Mouse (Mus musculus) mouse trophoblast stem cell (cell line): Measurements from ENCODE around the gene St3gal4.
"Not testable (repeated sequence)": the region's sequence is repeated elsewhere in the genome, so short reads cannot be mapped to it uniquely, and the experiment has no call there.

Experiments used
- in situ Hi-C, 2 experiments: fragments of 300-500 bp; cut with MseI, MboI; formaldehyde crosslinking; loops; 2 replicates in 1 of 2; 3 replicates in 1 of 2; pipeline ENCODE4 v1.15.1; 2025

St3gal4 gene

DNA sequence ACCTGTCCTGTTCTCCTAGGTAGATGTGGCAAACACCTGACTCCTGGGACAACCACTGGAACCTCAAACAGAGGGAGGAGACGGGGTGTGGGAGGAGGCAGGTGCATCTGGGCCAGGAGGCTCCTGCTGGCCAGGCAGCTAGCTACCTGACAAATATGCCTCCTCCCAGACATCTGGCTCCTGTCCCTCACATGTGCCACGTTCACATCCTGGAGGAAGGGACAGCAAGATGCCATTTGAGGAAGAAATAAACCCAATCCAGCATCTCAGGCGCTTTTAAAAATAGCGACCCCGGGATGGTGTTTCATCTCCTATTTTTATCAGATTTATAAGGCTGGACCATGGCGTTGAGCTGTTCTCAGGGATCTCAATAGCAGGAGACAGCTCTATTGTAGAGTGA lies at the start of gene St3gal4:
Gene St3gal4 (minus strand): TSS at position 101 of the 400 bp plus-strand sequence.
- in situ Hi-C loops = loop anchor here in 1 of 2 experiments (10.0 kb wide), 1 partner anchor 74 kb away; no protein-coding TSS in a partner anchor

GRCm38 (mm10) chr9:35166798-35167635 lies 47.9 kb upstream of the St3gal4 start:
- in situ Hi-C loops = loop anchor here (25.0 kb wide), 3 partner anchors 305 to 655 kb away; no protein-coding TSS in a partner anchor

DNA sequence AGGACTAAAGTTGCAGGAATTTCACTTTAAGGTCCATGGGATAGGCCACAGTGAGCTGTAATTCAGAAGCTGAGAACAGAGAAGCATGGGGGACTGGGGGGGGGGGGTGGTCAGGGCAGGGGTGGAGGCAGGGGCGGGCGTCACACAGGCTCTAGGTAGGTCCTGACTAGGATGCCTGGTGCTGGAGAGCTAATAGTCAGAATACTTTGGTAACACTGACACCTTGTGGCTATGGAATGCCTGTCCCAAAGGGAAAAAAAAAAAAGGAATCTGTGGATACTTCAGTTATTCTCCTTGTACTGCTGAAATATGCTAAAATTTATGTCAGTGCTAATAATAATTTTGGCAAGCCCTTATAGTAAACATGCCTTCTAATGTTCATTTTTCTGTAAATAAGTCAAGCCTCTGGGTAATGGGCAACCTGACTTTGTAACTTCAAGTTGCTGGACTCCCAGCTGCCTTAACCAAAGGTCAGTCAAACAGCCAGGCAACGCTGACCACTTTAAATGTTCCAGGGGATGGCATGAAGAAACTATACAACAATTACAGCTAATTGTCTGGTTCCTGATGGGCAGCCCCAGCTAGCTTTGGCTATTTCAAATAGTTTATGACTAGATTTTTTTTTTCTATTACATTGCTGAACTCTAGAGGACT lies 47.2 kb upstream of the St3gal4 start:
- in situ Hi-C loops = loop anchor here (25.0 kb wide), 3 partner anchors 304 to 654 kb away; no protein-coding TSS in a partner anchor

GRCm38 (mm10) chr9:35164142-35164874 lies 45.2 kb upstream of the St3gal4 start:
- in situ Hi-C loops = loop anchor here (25.0 kb wide), 3 partner anchors 302 to 652 kb away; no protein-coding TSS in a partner anchor

DNA sequence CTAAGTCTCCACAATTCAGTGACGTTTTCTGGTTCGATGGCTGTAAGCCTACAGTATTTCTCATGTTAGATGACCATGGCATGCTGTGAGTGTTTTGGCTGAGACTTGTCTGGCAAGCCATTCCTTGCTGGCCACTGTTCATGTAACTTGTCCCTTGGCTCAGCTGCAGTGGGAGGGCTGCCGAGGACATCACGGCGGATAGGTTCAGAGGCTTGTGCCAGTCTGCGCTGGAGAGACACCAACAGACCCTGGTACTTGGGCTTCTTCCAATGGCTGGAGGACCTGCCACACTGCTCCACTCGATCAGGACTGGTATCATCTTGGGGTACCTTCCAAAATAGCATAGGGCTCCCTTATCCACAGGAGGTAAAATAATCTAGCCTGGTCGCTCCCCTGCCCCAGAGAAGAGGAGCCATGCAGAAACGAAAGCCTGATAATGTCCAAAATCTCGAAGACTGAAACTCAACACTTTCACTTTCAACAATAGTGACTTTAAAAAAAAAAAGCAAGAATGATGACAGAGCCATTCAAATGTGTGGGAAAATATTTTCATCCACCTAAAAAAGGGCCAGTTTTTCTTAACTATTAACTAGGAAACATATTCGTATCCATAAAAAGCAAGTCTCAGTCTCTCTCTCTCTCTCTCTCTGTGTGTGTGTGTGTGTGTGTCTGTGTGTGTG lies 44.1 kb upstream of the St3gal4 start:
- in situ Hi-C loops = loop anchor here (25.0 kb wide), 3 partner anchors 301 to 651 kb away; no protein-coding TSS in a partner anchor

DNA sequence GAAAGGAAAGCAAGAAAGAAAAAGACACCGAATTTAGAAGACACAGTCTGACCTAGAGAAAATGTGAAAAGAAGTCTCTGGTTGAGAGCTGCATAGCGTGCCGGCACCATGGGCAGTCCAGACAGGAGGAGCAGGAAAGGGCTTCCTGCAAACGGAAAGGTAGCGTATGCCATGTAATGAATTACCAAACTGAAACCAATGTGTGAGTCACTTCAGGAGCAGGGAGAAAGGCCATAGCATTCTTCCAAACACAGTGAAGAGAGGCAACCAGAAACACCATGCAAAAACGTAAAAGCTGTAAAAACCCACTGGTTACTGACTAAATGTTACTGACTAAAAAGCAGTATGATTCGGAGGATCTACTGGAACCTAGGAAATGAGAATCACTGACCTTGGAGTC lies 42.7 kb upstream of the St3gal4 start:
- in situ Hi-C loops = loop anchor here (25.0 kb wide), 3 partner anchors 299 to 649 kb away; no protein-coding TSS in a partner anchor

DNA sequence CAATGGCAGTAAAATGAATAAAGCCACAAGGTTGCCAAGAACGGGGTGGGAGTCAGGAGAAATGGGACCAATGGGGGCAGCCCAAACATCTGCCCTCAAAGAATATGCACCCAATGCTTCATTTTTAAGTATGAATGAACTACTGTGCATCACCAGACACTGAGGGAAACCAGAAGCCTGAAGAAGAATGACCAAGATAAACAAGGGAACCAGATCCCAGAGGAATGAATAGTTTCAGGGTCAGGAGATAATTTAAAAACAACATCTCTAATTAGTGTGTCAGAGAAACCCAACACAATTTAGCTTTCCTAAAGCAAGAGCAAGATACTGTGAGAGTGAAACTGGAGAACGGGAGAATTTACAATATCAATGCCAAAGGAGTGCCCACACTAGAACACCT lies 41.6 kb upstream of the St3gal4 start:
- in situ Hi-C loops = loop anchor here (25.0 kb wide), 3 partner anchors 298 to 648 kb away; no protein-coding TSS in a partner anchor

GRCm38 (mm10) chr9:35158477-35158876 lies 39.4 kb upstream of the St3gal4 start:
- in situ Hi-C loops = loop anchor here (25.0 kb wide), 3 partner anchors 296 to 646 kb away; no protein-coding TSS in a partner anchor

DNA sequence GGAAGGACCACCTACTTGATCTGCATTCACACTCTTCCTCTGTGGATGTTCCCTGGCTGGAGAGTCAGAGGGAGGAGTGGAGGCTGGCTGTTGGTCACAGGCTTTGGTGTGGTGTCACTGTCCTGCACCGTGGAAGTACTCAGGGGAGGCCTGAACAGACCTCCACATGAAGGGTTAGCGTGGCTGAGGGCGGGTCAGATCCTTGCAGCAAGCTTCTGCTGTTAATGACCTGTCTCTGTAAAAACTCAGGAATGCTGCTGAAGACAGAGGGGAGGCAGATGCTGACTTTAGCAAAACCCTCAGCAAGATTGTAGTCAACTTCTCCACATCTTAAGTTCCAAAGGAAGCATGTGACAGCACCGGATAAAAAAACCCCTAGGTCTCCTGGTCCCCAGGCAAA lies 37.8 kb upstream of the St3gal4 start:
- in situ Hi-C loops = loop anchor here (25.0 kb wide), 3 partner anchors 295 to 645 kb away; no protein-coding TSS in a partner anchor

DNA sequence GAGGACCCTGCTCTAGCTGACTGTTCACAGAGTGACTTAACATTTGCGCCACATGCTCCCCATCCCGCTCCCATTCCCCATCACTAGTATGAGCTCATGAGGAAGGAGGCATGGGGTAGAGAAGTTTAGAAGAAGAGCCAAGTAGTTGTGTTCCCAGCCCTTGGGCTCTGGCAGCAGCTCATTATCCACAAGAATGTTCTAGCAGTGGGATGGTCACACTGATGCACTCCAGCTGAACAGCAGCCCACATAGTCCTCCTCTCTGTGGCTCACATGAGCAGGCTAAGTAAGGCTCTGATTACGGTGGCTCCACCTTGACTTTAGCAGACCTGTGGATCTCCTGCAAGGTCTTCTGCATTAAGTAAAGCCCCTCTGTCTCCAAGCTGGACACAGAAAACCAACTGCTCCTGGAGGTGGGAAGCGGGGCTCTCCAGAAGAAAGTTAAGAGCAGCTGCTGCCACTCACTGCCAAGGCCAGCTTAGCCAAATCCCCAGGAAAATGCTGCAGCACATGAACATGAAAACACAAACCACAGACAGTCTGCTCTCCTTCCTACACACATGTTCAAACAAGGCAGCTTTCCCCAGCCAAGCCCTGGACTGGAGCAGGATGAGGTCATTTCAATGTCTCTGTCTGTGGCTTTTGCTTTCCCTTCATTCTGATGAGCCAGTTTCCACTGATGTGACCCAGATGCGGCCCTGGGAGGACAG lies 37.1 kb upstream of the St3gal4 start:
- in situ Hi-C loops = loop anchor here (25.0 kb wide), 3 partner anchors 294 to 644 kb away; no protein-coding TSS in a partner anchor

DNA sequence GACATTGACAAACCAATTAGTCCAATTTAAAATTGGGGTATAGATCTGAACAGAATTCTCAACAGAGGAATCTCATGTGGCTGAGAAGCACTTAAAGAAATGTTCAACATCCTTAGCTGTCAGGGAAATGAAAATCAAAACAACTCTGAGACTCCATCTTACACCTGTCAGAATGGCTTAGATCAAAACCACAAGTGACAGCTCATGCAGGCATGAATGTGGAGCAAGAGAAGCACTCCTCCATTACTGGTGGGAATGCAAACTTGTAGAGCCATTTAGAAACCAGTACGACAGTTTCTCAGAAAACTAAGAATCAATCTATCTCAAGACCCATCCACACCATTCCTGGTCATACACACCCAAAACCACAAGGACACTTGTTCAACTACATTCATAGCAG lies 33.9 kb upstream of the St3gal4 start:
- in situ Hi-C loops = loop anchor here (25.0 kb wide), 3 partner anchors 291 to 641 kb away; no protein-coding TSS in a partner anchor

GRCm38 (mm10) chr9:35148822-35149221 lies 29.8 kb upstream of the St3gal4 start:
- in situ Hi-C loops = not testable (repeated sequence)

GRCm38 (mm10) chr9:35147261-35147660 lies 28.2 kb upstream of the St3gal4 start:
- in situ Hi-C loops = not testable (repeated sequence)

GRCm38 (mm10) chr9:35145829-35146228 lies 26.8 kb upstream of the St3gal4 start:
- in situ Hi-C loops = no loop called here

- in situ Hi-C loops = no loop called here
These were observed 26.1 kb upstream of the St3gal4 start for GRCm38 (mm10) chr9:35145118-35145517.

GRCm38 (mm10) chr9:35142221-35142620 lies 23.2 kb upstream of the St3gal4 start:
- in situ Hi-C loops = no loop called here

DNA sequence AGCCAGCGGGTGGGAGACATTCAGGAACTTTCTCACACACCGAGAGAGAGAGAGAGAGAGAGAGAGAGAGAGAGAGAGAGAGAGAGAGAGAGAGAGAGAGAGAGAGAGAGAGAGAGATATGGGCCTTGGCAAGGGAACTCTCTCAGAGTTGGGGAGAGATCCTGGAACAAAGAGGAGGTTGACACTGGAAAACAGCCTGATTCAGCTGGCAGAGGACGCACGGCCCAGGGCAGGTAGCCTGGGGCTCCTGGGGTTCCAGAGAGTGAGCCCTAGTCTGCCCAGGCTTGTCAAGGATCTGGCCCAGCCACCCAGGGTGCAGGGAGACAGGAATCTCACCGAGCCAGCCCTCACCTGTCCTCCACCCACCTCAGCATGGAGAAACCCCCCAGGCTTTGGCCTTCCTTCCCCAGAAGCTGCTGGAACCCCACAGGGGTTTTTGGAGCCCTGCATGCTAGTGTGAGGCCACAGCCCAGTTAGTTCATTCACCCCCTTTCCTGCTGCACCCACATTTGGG lies 20.2 kb upstream of the St3gal4 start:
- in situ Hi-C loops = no loop called here

GRCm38 (mm10) chr9:35138029-35138428 lies 19.0 kb upstream of the St3gal4 start:
- in situ Hi-C loops = no loop called here

DNA sequence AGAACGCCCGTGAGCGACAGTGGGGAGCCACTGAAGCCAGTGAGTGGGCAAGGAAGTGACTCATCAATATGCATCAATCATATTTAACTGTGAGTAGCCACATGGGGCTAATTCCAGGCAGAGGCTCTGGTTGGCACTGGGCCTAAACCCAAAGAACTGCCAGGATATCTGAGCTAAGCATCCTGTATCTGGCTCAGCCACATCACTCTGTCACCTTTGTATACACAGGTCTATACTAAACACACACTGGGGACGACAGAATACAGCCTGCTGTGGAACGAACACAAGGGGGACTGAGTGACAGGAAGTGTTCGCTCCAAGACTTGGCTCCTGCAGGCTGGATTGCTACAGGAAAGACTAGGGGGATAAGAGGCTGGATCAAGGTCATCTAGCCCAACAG lies 16.5 kb upstream of the St3gal4 start:
- in situ Hi-C loops = no loop called here
